Mouse (Mus musculus) lung, embryonic 15.5 days (tissue): Measurements from ENCODE around the gene Olfr772. TPM values are rescaled to one million over a fixed set of nuclear protein-coding genes. Genes with fewer than 3 reads are reported as not detected.
"Not testable (repeated sequence)": the region's sequence is repeated elsewhere in the genome, so short reads cannot be mapped to it uniquely, and the experiment has no call there.

ENCODE experiments used
- ATAC-seq: fragments of 200-750 bp; cut with Nextera tagmentation; 2 replicates; pipeline ENCODE4 v1.8.0; 2017; ENCODE audit warnings: moderate number of reproducible peaks, borderline replicate concordance; ENCODE audit not compliant: low FRiP score, low TSS enrichment; ENCODE audit errors: extremely low read depth
- H3K27ac ChIP-seq: fragments of 300-500 bp; sonication (generic); 2 replicates; pipeline ENCODE4 v1.5.1; 2015; ENCODE audit warnings: moderate library complexity, mild to moderate bottlenecking, inconsistent platforms
- H3K27me3 ChIP-seq: fragments of 300-500 bp; sonication (generic); 2 replicates; pipeline ENCODE4 v1.6.1; 2015; ENCODE audit warnings: inconsistent platforms
- H3K36me3 ChIP-seq: fragments of 300-500 bp; sonication (generic); 2 replicates; pipeline ENCODE4 v1.6.1; 2015; ENCODE audit warnings: inconsistent platforms
- H3K4me1 ChIP-seq: fragments of 300-500 bp; sonication (generic); 2 replicates; pipeline ENCODE4 v1.6.1; 2015; ENCODE audit warnings: inconsistent platforms
- H3K4me2 ChIP-seq: fragments of 300-500 bp; sonication (generic); 2 replicates; pipeline ENCODE4 v1.6.1; 2015; ENCODE audit warnings: inconsistent platforms, mild to moderate bottlenecking, moderate library complexity
- H3K4me3 ChIP-seq: fragments of 300-500 bp; sonication (generic); 2 replicates; pipeline ENCODE4 v1.5.1; 2015; ENCODE audit warnings: mild to moderate bottlenecking, inconsistent platforms
- H3K9ac ChIP-seq: fragments of 300-500 bp; sonication (generic); 2 replicates; pipeline ENCODE4 v1.6.1; 2015; ENCODE audit warnings: inconsistent platforms
- H3K9me3 ChIP-seq: fragments of 300-500 bp; sonication (generic); 2 replicates; pipeline ENCODE4 v1.6.1; 2016; ENCODE audit warnings: inconsistent platforms
- WGBS: fragments of 180-500 bp; shearing (Covaris S2); methylation state at CpG from one replicate; pipeline ENCODE4 v1.1.7; 2015; 5-methylcytosine and 5-hydroxymethylcytosine counted together
- polyA plus RNA-seq: library from polyadenylated mRNA; unstranded; fragments of >200 nt; fragmentation: Nextera tagmentation; extraction: Ambion mirVana; gene quantifications from 2 replicates; pipeline ENCODE4 v1.2.1, GENCODE M21; 2015

The Olfr772 gene
- not detected in 2 replicates for polyA plus RNA-seq

GRCm38 (mm10) chr10:129177821-129178220, at the start of gene Olfr772:
TSS of gene Olfr772 (minus strand) at chr10:129177921.
- H3K36me3 ChIP-seq, H3K27me3 ChIP-seq, H3K9ac ChIP-seq, H3K27ac ChIP-seq, H3K9me3 ChIP-seq, H3K4me2 ChIP-seq, H3K4me3 ChIP-seq, ATAC-seq, H3K4me1 ChIP-seq: not testable (repeated sequence)
- 69% methylated on average over 3 of the region's 4 CpGs for WGBS

- not testable (repeated sequence) for H3K4me1 ChIP-seq, H3K36me3 ChIP-seq, H3K27me3 ChIP-seq, H3K9me3 ChIP-seq, H3K4me3 ChIP-seq, H3K4me2 ChIP-seq, H3K9ac ChIP-seq, ATAC-seq, H3K27ac ChIP-seq
Observed at GRCm38 (mm10) chr10:129187319-129187718, 9.6 kb upstream of the Olfr772 start, which contains the start of gene Olfr773. TSS of gene Olfr773 (minus strand) at chr10:129187419.

DNA sequence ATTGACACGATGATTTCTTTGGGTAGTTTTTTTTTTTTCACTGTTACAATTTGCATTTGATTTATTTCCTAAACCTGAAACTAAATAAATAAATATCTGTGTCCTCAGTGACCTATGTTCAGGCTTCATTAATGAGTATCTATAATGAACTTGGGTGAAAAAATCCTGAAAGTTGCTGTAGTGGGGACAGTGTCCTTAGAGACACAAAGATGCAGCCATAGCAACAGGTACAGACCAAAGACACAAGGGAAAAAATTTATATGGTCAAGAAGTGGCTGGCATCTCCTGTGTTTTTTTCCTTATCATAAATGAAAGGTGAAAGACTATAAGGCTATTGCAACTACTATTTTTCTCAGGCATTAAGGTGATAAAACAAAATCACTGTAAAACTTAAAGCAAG, 13.1 kb downstream of the Olfr772 start, which contains the start of gene Olfr771:
Gene Olfr771, minus strand, starts transcription at position 101 of the 400 bp plus-strand sequence.
- no peak for ATAC-seq
- no peaks in the 10 kb centered on the region for H3K9me3 ChIP-seq
- H3K9ac ChIP-seq, result no peak within 1 kb of the TSS
- H3K4me1 ChIP-seq, result no peaks in the 10 kb centered on the region
- H3K27me3 ChIP-seq, result no peaks in the 10 kb centered on the region
- no peak within 1 kb of the TSS for H3K4me2 ChIP-seq
- H3K4me3 ChIP-seq, result no peak within 1 kb of the TSS
- H3K36me3 ChIP-seq, result no peaks in the 10 kb centered on the region
- 58% methylated on average over 1 of the region's 1 CpGs for WGBS
- H3K27ac ChIP-seq, result no peak within 1 kb of the TSS

DNA sequence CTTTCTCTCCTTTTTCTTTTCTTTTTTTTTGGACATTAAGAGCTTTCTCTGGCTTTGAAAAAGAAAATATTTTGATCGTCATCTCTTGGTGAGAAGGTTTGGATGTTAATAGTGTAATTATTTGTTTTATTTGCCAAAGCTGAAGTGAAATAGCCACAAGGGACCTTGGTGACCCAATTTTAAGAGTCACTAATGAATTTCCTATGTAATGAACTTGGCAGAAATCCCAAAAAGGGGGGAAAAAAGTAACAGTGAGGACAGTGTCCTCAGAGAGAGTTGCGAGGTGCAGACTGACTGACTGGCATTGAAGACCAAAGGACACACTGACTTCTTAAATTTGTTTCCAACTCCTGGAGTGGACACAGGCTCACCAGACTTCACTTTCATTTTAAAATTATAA, 38.8 kb downstream of the Olfr772 start, which contains the start of gene Olfr770:
Gene Olfr770, minus strand, starts transcription at position 101 of the 400 bp plus-strand sequence.
- H3K4me3 ChIP-seq, result no peak within 1 kb of the TSS
- 65% methylated on average over 2 of the region's 2 CpGs for WGBS

More for the DNA sequence above, 38.8 kb downstream of the Olfr772 start, which contains the start of gene Olfr770:
- Histone ChIP-seq H3K27ac (no peak within 1 kb of the TSS), H3K4me2 (no peak within 1 kb of the TSS), H3K9ac (no peak within 1 kb of the TSS), H3K36me3 (no peaks in the 10 kb centered on the region), H3K9me3 (no peaks in the 10 kb centered on the region), H3K27me3 (no peaks in the 10 kb centered on the region), H3K4me1 (no peaks in the 10 kb centered on the region)
- ATAC-seq, result no peak

Other genes with a start within 250 kb of the Olfr772 start
- 5.0 TPM in 2 replicates for gene Itga7, start 244.1 kb downstream of the Olfr772 start, polyA plus RNA-seq
- not detected in 2 replicates for gene Mettl7b, start 216.9 kb downstream of the Olfr772 start, polyA plus RNA-seq
- not detected in 2 replicates for gene Olfr9, start 188.5 kb downstream of the Olfr772 start, polyA plus RNA-seq
- gene Olfr763, start 167.1 kb downstream of the Olfr772 start, polyA plus RNA-seq, result not detected in 2 replicates
- not detected in 2 replicates for gene Olfr764-ps1, start 138.0 kb downstream of the Olfr772 start, polyA plus RNA-seq
- gene Olfr765, start 127.9 kb downstream of the Olfr772 start, polyA plus RNA-seq, result not detected in 2 replicates
- not detected in 2 replicates for gene Olfr766-ps1, start 108.9 kb downstream of the Olfr772 start, polyA plus RNA-seq
- gene Olfr767, start 95.0 kb downstream of the Olfr772 start, polyA plus RNA-seq, result not detected in 2 replicates
- gene Olfr768, start 78.5 kb downstream of the Olfr772 start, polyA plus RNA-seq, result not detected in 2 replicates
- not detected in 2 replicates for gene Olfr769, start 60.1 kb downstream of the Olfr772 start, polyA plus RNA-seq
- gene Olfr770, start 38.9 kb downstream of the Olfr772 start, polyA plus RNA-seq, result not detected in 2 replicates
- gene Olfr771, start 13.2 kb downstream of the Olfr772 start, polyA plus RNA-seq, result not detected in 2 replicates
- gene Olfr773, start 9.5 kb upstream of the Olfr772 start, polyA plus RNA-seq, result not detected in 2 replicates
- not detected in 2 replicates for gene Olfr774, start 58.3 kb upstream of the Olfr772 start, polyA plus RNA-seq
- gene Olfr775, start 70.5 kb upstream of the Olfr772 start, polyA plus RNA-seq, result not detected in 2 replicates
- not detected in 2 replicates for gene Olfr776, start 81.2 kb upstream of the Olfr772 start, polyA plus RNA-seq
- gene Olfr777, start 93.6 kb upstream of the Olfr772 start, polyA plus RNA-seq, result not detected in 2 replicates
- gene Olfr780, start 140.2 kb upstream of the Olfr772 start, polyA plus RNA-seq, result not detected in 2 replicates
- not detected in 2 replicates for gene Olfr781, start 150.9 kb upstream of the Olfr772 start, polyA plus RNA-seq
- not detected in 2 replicates for gene Olfr782, start 170.9 kb upstream of the Olfr772 start, polyA plus RNA-seq
- gene Olfr784, start 206.2 kb upstream of the Olfr772 start, polyA plus RNA-seq, result 0.05 and 0.06 TPM in 2 replicates
- not detected in 2 replicates for gene Olfr785, start 227.5 kb upstream of the Olfr772 start, polyA plus RNA-seq
- gene Olfr786, start 249.4 kb upstream of the Olfr772 start, polyA plus RNA-seq, result not detected in 2 replicates